ENCODE assay signal across 28 mouse cellular contexts in the genomic region with DNA sequence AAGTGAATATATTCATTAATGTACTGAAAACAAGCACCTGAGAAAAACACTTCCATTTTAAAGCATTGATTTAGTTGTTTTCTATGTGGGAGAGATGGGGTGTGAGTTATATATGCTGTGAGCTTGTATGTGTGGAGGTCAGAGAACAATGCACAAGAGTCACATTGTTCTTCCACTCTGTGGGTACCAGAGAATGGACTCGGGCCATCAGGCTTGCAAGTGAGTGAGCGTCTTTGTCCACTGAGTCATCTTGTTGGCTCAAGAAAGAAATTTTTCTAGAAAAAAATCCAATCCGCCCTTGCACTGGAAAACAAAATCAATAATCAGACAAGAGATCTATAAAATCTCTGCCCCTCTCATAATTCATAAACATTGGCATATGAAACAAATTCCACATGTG.
"Had no signal": no experiment of that assay in that cellular context is flagged by ENCODE, and none has a peak within 500 bp of the region (broad histone marks: within the 10 kb centered on the region; RNA-seq: fewer than 3 reads in every experiment).

No protein-coding gene starts in this region.

- H3K9ac ChIP-seq: heart, embryonic 13.5 days; heart, embryonic 15.5 days; hindbrain, embryonic 12.5 days; hindbrain, embryonic 14.5 days; kidney, embryonic 15.5 days; limb, embryonic 12.5 days; liver, embryonic 13.5 days; liver, embryonic 15.5 days had no signal

- ATAC-seq: hindbrain, embryonic 16.5 days; intestine, embryonic 16.5 days had no signal

- H3K36me3 ChIP-seq: heart, embryonic 13.5 days; heart, embryonic 15.5 days; hindbrain, embryonic 10.5 days; hindbrain, embryonic 12.5 days; kidney, embryonic 15.5 days; limb, embryonic 10.5 days; limb, embryonic 12.5 days; liver, embryonic 13.5 days; liver, embryonic 15.5 days had no signal

- H3K27me3 ChIP-seq: heart, embryonic 13.5 days; heart, embryonic 15.5 days; hindbrain, embryonic 12.5 days; kidney, embryonic 15.5 days; limb, embryonic 12.5 days; liver, embryonic 13.5 days; liver, embryonic 15.5 days had no signal

- H3K4me1 ChIP-seq: heart, embryonic 13.5 days; heart, embryonic 15.5 days; hindbrain, embryonic 10.5 days; hindbrain, embryonic 12.5 days; kidney, embryonic 15.5 days; limb, embryonic 10.5 days; limb, embryonic 12.5 days; liver, embryonic 13.5 days; liver, embryonic 15.5 days had no signal

- H3K4me3 ChIP-seq: heart, adult 2 months; heart, embryonic 13.5 days; heart, embryonic 15.5 days; hindbrain, embryonic 10.5 days; hindbrain, embryonic 12.5 days; kidney, embryonic 15.5 days; limb, embryonic 10.5 days; limb, embryonic 12.5 days; liver, embryonic 13.5 days; liver, embryonic 15.5 days had no signal

- H3K27ac ChIP-seq: heart, adult 2 months; heart, embryonic 13.5 days; heart, embryonic 15.5 days; hindbrain, embryonic 10.5 days; hindbrain, embryonic 12.5 days; hindbrain, embryonic 14.5 days; kidney, embryonic 15.5 days; kidney, postnatal 0 days; limb, embryonic 10.5 days; limb, embryonic 12.5 days; liver, embryonic 13.5 days; liver, embryonic 15.5 days had no signal

- H3K4me2 ChIP-seq: heart, embryonic 11.5 days; heart, embryonic 13.5 days; heart, embryonic 15.5 days; hindbrain, embryonic 12.5 days; hindbrain, embryonic 14.5 days; kidney, embryonic 15.5 days; limb, embryonic 12.5 days; liver, embryonic 11.5 days; liver, embryonic 13.5 days; liver, embryonic 15.5 days had no signal

- DNase-seq: gastrocnemius, postnatal 14 days; gastrocnemius, postnatal 36 days; heart, adult 11 months; heart, adult 2 months; heart, postnatal 14 days; heart, postnatal 36 days; kidney, adult 11 months; kidney, adult 2 months; kidney, adult 9 months; kidney, postnatal 14 days; kidney, postnatal 36 days; layer of hippocampus, postnatal 36 days; liver; liver, embryonic 13.5 days had no signal

- H3K9me3 ChIP-seq: heart, embryonic 13.5 days; heart, embryonic 15.5 days; hindbrain, embryonic 10.5 days; hindbrain, embryonic 12.5 days; kidney, embryonic 15.5 days; limb, embryonic 10.5 days; limb, embryonic 12.5 days; liver, embryonic 13.5 days; liver, embryonic 15.5 days had no signal
